ENCODE assay signal across 23 mouse cellular contexts in the genomic region with DNA sequence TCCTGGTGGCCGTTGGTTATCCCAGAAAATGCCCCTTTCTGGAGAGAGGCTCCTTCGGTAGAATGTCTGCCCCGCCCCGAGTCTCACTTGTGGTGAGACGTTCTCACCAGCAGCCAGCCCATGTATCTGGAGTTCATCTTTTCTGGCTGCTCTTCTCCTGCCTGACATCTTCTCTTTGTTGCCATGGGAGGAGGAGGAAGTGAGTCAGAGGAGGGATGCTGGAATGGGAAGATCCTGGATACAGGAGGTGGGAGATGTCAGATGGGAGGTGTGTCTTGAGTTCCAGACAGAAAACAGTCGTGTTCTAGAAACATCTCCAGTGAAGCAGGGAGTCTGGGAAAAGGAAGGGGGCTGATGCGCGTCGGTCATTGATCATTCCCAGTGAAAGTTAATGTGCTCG.
"Had no signal": no experiment of that assay in that cellular context is flagged by ENCODE, and none has a peak within 500 bp of the region (broad histone marks: within the 10 kb centered on the region; RNA-seq: fewer than 3 reads in every experiment).

No protein-coding gene starts in this region.

- H3K27ac ChIP-seq: kidney, postnatal 0 days; layer of hippocampus, adult 2 months; left cerebral cortex, adult 2 months; limb, embryonic 12.5 days; liver, embryonic 14.5 days; lung, embryonic 15.5 days; midbrain, embryonic 10.5 days; midbrain, embryonic 13.5 days; neural tube, embryonic 13.5 days; stomach, postnatal 0 days had no signal

- DNase-seq: kidney, postnatal 25 days; layer of hippocampus, adult 9-11 months; liver, postnatal 0 days; lung, postnatal 10 days; lung, postnatal 36 days; retina, postnatal 1 day; thymus, adult 2 months; thymus, postnatal 14 days; thymus, postnatal 4 days had no signal

- ATAC-seq: liver, postnatal 0 days; midbrain, embryonic 13.5 days; midbrain, embryonic 16.5 days had no signal

- H3K4me3 ChIP-seq: layer of hippocampus, adult 2 months; left cerebral cortex, adult 2 months; limb, embryonic 12.5 days; limb, embryonic 15.5 days; lung, embryonic 15.5 days; megakaryocyte, embryonic 14.5 days; midbrain, embryonic 10.5 days; midbrain, embryonic 13.5 days; myocyte; neural tube, embryonic 13.5 days had no signal
